Mouse (Mus musculus) left cerebral cortex, postnatal 14 days (tissue): ENCODE measurements around the gene Pla2g2c. TPM values are rescaled to one million over a fixed set of nuclear protein-coding genes. Genes with fewer than 3 reads are reported as not detected.

Experiments used
- DNase-seq, 2 experiments: peaks; one replicate each; pipeline ENCODE4 v3.0.0; 2021 to 2022; ENCODE audit warnings: low spot score in 2 of 2, mixed read lengths in 1 of 2
- intact Hi-C: fragments of 180-260 bp; cut with DNase I; formaldehyde crosslinking; loops from one replicate; pipeline ENCODE4 v1.15.1; 2025
- long read RNA-seq, 2 experiments: library from polyadenylated mRNA; stranded (forward); transcript quantifications; one replicate each; pipeline ENCODE4 v2.0.0; 2021
- total RNA-seq, 2 experiments: library from RNA; stranded (reverse); gene quantifications; 2 replicates each; pipeline ENCODE4 v1.2.3; 2021

The Pla2g2c gene
- total RNA-seq: under 1 TPM in 1 of 2 experiments, not detected in 1; 0.22 TPM
- long read RNA-seq, experiment 1: 0 reads
- long read RNA-seq, experiment 2: 0 reads

- DNase-seq: peak; percentile 63 to 73
- intact Hi-C loops: no loop called here
Measured at GRCm38 (mm10) chr4:138724354-138725126, at the start of gene Pla2g2c. TSS of gene Pla2g2c (plus strand) at chr4:138724792.

DNA sequence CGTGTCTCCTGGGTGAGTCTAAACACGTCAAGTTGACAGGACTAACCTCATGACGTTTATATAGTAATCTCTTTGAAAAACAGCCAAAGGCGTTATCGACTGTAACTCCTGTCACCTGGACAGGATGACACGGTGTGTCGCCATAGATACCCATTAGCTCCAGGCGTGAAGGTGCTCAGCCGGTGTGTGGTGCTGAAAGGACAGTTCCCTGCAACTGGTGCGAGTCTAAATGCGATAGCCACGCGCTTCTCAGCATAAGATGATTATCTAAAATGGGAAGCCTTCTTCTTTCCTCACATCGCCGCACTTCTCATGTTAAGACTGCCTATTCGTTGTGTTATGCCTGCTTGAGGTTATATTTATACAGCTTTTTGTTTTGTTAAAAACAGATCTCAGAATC is 48.1 kb upstream of the Pla2g2c start:
- DNase-seq: no peak
- intact Hi-C loops: no loop called here

GRCm38 (mm10) chr4:138677579-138677978 is 47.0 kb upstream of the Pla2g2c start:
- peak; percentile 71 to 86 for DNase-seq
- intact Hi-C loops: no loop called here

- intact Hi-C loops: no loop called here
- DNase-seq: no peak
Measured at GRCm38 (mm10) chr4:138680124-138680523, 44.5 kb upstream of the Pla2g2c start.

DNA sequence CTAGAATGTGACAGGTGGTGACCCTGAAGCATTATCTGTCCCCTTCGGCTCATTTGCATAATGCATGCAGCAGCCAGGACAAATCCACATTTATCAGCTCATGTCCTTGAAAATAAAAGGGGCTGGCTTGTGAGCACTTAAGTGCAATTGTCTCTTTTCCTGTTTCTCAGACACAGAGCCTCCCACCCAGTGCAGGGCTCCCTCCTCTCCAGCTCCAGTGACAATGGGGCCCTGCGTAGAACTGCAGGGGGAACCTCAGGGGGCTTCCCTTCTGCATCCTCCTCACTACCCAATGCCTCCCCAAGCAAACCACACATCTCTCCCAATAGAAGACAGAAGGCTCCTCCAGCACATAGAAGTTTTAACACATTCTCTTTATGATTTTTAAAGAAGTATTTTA is 41.8 kb upstream of the Pla2g2c start:
- intact Hi-C loops: no loop called here
- no peak for DNase-seq

- DNase-seq: peak; percentile 43 to 67
- intact Hi-C loops: no loop called here
Measured at GRCm38 (mm10) chr4:138685813-138686212, 38.8 kb upstream of the Pla2g2c start.

DNA sequence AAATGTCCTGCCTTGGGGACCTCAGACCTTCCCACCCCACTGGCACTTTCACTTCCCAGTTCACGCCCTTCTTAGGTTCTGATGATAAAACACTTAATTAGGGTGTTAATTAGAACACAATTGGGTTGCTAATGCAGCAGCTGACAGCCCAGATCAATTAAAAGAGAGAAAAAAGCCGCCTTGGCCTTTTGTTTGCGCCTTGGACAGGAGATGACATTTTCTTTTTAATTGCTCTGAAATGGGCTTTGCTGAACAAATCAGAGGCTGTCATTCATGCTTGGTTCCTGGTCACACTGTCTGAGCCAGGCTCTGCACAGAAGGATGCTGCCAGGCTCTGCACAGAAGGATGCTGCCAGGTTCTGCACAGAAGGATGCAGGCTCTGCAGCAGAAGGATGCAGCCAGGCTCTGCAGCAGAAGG is 35.5 kb upstream of the Pla2g2c start:
- peak in 1 of 2 experiments; percentile 39 for DNase-seq
- intact Hi-C loops: no loop called here

DNA sequence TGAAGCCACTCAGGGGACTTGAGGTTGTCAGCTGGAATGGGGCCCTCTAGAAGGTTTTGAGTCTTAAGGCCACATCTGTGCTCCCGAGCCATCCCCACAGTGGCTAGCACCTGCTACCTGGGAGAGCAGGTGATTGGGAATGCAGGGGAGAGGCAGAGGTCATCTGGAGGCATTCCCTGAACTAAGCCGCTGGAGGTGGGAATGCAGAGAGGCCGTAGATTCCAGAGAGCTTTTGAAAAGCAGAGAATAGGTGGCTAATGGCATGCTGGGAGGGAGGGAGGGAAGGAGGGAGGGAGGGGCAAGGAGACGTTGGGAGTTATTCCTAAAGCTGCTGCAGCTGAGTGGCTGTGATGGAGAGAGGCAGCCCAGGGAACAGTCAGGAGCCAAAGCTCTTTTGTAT is 34.0 kb upstream of the Pla2g2c start:
- intact Hi-C loops: no loop called here
- DNase-seq: no peak

DNA sequence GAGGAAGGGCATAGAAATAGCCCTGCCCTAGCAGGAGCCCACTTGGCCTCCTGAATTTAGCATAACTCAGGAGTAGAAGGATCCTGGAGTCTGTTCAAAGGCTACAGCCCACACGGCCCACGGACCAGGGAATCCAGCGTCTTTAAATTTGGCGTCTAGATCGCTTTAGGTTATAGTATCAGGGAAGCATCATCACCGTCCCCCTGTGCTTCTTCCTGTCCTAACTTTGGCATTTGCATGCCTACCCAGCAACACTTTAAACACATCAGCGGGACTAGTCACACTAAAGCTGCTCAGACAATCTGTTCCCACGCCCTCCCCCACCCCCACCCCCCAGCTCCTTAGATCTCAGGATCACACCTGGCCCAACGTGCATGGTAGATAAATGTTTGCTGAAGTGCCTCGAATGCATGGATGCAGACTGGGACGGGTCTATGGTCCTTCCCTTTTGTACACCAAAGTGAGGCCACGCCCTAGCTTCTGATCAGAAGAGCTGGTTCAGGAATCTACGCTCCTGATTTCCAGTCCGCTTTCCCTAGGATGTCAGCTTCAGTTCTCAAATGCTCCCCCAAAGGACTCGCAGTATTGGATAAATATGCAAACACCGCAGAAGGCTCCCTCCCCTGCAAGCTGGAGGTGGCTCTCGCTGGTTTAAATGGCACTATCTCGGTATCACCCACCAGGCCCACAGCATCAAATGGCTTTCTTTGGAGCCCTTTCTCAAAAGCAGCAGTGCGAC is 33.0 kb upstream of the Pla2g2c start:
- intact Hi-C loops: no loop called here
- peak; percentile 51 to 80 for DNase-seq

DNA sequence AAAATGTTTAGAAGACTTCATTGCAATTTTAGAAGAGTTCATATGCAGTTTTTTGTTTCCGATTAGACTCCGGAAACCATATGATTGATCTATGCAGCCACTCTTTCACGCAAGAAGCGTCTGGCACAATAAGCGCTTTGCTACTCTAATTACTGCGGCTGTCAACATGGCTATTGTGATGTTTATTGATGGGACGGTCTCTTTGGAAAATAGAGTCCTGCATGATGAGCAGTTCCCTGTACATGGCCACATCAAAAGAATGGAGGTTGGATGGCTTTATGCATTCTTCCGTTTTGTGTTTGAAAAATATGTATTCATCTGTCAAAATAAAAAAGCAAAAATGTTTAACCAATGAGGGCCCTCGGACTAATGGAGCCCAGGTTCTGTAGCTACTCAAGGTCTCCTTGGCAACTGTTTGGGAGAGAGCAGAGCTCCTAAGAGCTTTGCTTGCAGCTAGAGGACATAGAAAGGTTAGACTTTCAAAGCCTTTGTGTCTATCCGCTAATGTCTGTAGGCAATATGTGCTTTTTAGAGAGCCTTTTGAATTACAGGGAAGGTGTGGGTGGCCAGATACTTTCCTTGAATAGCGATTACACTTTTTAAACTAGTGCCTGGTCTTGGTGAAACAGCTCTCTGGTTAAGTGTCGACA is 31.4 kb upstream of the Pla2g2c start:
- no peak for DNase-seq
- intact Hi-C loops: no loop called here

GRCm38 (mm10) chr4:138696720-138697119 is 27.9 kb upstream of the Pla2g2c start:
- intact Hi-C loops: no loop called here
- no peak for DNase-seq

- DNase-seq: no peak
- intact Hi-C loops: no loop called here
Measured at GRCm38 (mm10) chr4:138697166-138697860, 27.3 kb upstream of the Pla2g2c start.

DNA sequence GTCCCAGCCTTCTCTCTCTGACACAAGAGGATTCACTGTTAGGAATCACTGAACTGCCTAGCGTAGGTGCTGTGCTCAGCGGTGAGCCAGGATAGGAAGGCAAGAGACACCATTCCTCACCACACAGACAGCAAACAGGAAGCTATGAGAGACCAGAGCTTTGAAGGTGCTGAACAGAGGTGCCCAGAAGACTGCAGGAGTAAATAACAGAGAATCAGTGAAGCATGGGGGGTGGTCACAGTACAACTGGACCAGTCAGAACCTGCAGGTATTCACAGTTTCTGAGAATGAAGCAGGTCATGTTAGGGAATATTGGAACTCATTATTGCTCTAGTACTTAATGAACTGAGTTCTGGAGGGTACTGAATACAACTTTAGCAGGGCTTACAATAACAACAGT is 26.3 kb upstream of the Pla2g2c start:
- no peak for DNase-seq
- intact Hi-C loops: loop anchor here (2.0 kb wide), 1 partner anchor 193 kb away; no protein-coding TSS in a partner anchor

DNA sequence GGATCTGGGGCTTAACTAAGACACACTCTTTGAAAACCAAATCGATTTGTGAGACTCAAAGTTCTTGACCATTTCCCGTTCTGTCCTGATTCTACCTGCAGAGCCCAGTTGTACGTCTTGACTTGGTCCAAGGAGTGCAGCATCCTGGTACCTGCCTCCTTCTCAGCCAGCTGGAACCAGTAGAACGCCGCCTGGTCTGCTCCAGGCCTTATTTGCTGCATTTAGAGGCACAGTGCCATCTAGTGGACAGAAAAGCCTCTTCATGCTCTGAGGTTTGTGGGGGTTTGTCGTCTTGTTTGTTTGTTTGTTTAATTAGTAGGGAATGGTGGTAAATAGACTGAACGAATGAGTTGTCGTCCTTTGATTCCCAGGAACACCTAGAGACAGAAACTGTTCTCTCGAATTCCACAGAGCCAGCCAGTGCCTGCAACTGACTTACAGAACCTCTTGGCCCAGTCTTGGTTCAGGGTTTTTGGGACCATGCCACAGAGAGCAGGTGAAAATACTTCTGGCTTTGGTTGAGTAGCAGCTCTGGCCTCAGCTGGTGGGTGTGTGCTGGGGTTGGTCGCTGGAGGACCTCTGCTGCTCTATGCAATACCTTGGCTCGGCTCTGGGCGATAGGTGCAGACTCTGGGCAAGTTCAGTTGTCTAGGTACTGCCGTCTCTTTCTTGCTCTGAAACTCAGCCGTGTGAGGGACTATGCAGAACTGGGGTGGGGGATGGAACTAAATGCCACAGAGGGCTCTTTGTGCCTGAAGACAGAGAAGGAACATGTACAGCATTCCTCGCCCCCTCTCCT is 24.2 kb upstream of the Pla2g2c start:
- DNase-seq: peak; percentile 81 to 83
- intact Hi-C loops: loop anchor here (1.0 to 5.0 kb wide), 2 partner anchors 138 to 253 kb away; no protein-coding TSS in a partner anchor

GRCm38 (mm10) chr4:138701111-138701510 is 23.5 kb upstream of the Pla2g2c start:
- intact Hi-C loops: loop anchor here (5.0 kb wide), 1 partner anchor 139 kb away; no protein-coding TSS in a partner anchor
- no peak for DNase-seq

- no peak for DNase-seq
- intact Hi-C loops: loop anchor here (5.0 kb wide), 1 partner anchor 140 kb away; no protein-coding TSS in a partner anchor
Measured at GRCm38 (mm10) chr4:138702031-138702430, 22.6 kb upstream of the Pla2g2c start.

GRCm38 (mm10) chr4:138702528-138702927 is 22.1 kb upstream of the Pla2g2c start:
- intact Hi-C loops: loop anchor here (5.0 kb wide), 1 partner anchor 140 kb away; no protein-coding TSS in a partner anchor
- no peak for DNase-seq

- intact Hi-C loops: loop anchor here (5.0 kb wide), 1 partner anchor 141 kb away; no protein-coding TSS in a partner anchor
- no peak for DNase-seq
Measured at GRCm38 (mm10) chr4:138703591-138703990, 21.0 kb upstream of the Pla2g2c start.
